Mouse (Mus musculus): ENCODE data around the gene Bloc1s4. TPM values are rescaled to one million over a fixed set of nuclear protein-coding genes. Genes with fewer than 3 reads are reported as not detected.
A peak's percentile ranks its signal among the peaks of the same experiment; 100 is the strongest.
"Not testable (repeated sequence)": the region's sequence is repeated elsewhere in the genome, so short reads cannot be mapped to it uniquely, and the experiment has no call there.

The Bloc1s4 gene
- 10 to 100 TPM in 8 of 26 experiments, 1 to 10 TPM in 18; 1.0 to 15.7 (median 7.3) TPM for total RNA-seq (2018; cell fraction: chromatin; rRNA removed)
- total RNA-seq (2018; cell fraction: cytosol; rRNA removed), result 10 to 100 TPM; 15.1 to 21.6 (median 18.8) TPM
- 10 to 100 TPM in 20 of 26 experiments, 1 to 10 TPM in 6; 4.6 to 20.4 (median 12.9) TPM for total RNA-seq (2018; cell fraction: nucleus; rRNA removed)
- 6.8 to 19.4 TPM (median 17.0 TPM) in 3 replicates for polyA plus RNA-seq (2018)

GRCm38 (mm10) chr5:36748536-36749061 lies at the start of gene Bloc1s4:
Gene Bloc1s4 (minus strand): TSS chr5:36748650.
- 5% methylated on average over 31 of the region's 31 CpGs for WGBS (ENCODE audit: missing documents)
- H3K27ac ChIP-seq, result no peak within 1 kb of the TSS
- peaks cover 27% of the 10 kb centered on the region for H3K79me2 ChIP-seq (ENCODE audit: inconsistent target)
- H3K4me3 ChIP-seq (ENCODE audit: inconsistent target), result peak within 1 kb of the TSS; percentile 46
- no peaks in the 10 kb centered on the region for H3K36me3 ChIP-seq (ENCODE audit: inconsistent target)

DNA sequence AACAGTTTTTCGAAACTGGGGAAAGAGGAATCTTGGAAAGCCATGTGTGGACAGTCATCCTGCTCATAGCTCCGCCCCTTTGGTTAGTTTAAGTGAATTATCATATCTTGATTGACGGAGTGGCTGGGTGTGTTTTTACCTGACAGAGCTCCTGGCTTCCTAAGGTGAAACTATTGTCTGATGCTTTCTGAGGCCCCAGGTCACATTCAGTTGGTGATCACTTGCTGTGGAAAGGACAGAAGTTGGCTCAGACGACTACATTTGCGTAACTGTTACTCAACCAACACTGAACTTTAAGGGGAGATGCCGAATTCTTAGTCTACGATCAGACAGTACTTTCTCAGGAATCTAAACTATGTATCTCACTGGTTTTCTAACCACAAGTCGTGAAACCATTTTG lies 48.8 kb upstream of the Bloc1s4 start:
- H3K4me3 ChIP-seq (ENCODE audit: inconsistent target), result no peak overlapping the region; the same call in 1 of the 2 replicates
- H3K36me3 ChIP-seq (ENCODE audit: inconsistent target), result no peaks in the 10 kb centered on the region
- WGBS (ENCODE audit: missing documents), result 64% methylated on average over 8 of the region's 8 CpGs
- peaks cover 16% of the 10 kb centered on the region for H3K79me2 ChIP-seq (ENCODE audit: inconsistent target)
- no peak overlapping the region for H3K27ac ChIP-seq

- WGBS (ENCODE audit: missing documents), result 0% methylated on average over 90 of the region's 90 CpGs
- H3K4me3 ChIP-seq (ENCODE audit: inconsistent target), result peak within 1 kb of the TSS; percentile 65
- H3K36me3 ChIP-seq (ENCODE audit: inconsistent target), result not testable (repeated sequence)
- peak within 1 kb of the TSS; percentile 62 for H3K27ac ChIP-seq
- peaks cover 16% of the 10 kb centered on the region for H3K79me2 ChIP-seq (ENCODE audit: inconsistent target)
These were observed 48.0 kb upstream of the Bloc1s4 start, which contains the start of gene Mrfap1 for GRCm38 (mm10) chr5:36796296-36797014. Gene Mrfap1 (minus strand): TSS chr5:36796772.

DNA sequence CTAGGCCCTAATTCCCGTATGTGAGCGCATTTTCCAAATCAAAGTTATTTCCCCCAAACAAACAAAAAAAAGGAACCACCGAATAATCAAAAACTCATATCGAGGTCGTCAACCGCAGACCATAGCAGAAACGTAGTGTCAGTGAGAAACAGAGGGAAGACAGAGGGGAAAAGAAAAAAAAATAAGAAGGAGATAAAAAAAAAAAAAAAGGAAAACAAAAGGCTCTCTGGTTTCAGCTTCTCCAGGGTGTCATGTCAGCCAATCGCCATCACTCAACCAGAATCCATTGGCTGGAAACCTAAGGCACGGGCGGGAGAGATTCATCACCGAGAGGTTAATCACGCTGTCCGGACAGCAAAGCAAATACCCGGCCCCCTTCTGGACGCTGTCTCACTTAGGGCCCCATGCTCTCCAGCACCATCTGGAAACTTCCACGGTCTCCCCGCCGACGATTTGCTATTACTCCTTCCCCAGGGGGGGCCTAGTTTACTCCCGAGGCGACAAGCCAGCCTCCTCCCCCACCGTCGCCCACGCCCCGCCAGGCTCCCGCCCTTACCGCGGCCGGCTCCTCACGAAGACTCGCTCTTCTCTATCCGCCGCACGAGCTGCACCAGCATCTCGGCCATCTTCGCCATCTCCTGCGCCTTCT lies 47.3 kb upstream of the Bloc1s4 start:
- WGBS (ENCODE audit: missing documents), result 0% methylated on average over 23 of the region's 37 CpGs
- Histone ChIP-seq H3K4me3 (ENCODE audit: inconsistent target) (peak overlapping the region; percentile 65), H3K79me2 (ENCODE audit: inconsistent target) (peaks cover 16% of the 10 kb centered on the region), H3K27ac (peak overlapping the region; percentile 62)
- not testable (repeated sequence) for H3K36me3 ChIP-seq (ENCODE audit: inconsistent target)

GRCm38 (mm10) chr5:36791861-36792260 lies 43.4 kb upstream of the Bloc1s4 start:
- Histone ChIP-seq H3K4me3 (ENCODE audit: inconsistent target) (no peak overlapping the region), H3K36me3 (ENCODE audit: inconsistent target) (no peaks in the 10 kb centered on the region), H3K79me2 (ENCODE audit: inconsistent target) (peaks cover 16% of the 10 kb centered on the region), H3K27ac (peak overlapping the region; percentile 40)
- WGBS (ENCODE audit: missing documents), result 27% methylated on average over 9 of the region's 9 CpGs

GRCm38 (mm10) chr5:36786052-36786451 lies 37.6 kb upstream of the Bloc1s4 start:
- Histone ChIP-seq H3K4me3 (ENCODE audit: inconsistent target) (no peak overlapping the region), H3K36me3 (ENCODE audit: inconsistent target) (no peaks in the 10 kb centered on the region), H3K79me2 (ENCODE audit: inconsistent target) (no peaks in the 10 kb centered on the region), H3K27ac (no peak overlapping the region)
- 98% methylated on average over 5 of the region's 5 CpGs for WGBS (ENCODE audit: missing documents)

DNA sequence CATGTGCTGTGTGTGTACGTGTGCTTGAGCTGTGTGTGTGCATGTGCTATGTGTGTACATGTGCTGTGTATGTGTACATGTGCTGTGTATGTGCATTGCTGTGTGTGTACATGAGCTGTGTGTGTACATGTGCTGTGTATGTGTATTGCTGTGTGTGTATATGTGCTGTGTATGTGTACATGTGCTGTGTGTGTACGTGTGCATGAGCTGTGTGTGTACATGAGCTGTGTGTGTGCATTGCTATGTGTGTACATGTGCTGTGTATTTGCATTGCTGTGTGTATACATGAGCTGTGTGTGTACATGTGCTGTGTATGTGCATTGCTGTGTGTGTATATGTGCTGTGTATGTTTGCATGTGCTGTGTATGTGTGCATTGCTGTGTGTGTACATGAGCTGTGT lies 31.1 kb upstream of the Bloc1s4 start:
- Histone ChIP-seq H3K79me2 (ENCODE audit: inconsistent target) (no peaks in the 10 kb centered on the region), H3K36me3 (ENCODE audit: inconsistent target) (no peaks in the 10 kb centered on the region), H3K4me3 (ENCODE audit: inconsistent target) (no peak overlapping the region), H3K27ac (no peak overlapping the region)
- WGBS (ENCODE audit: missing documents), result 97% methylated on average over 2 of the region's 2 CpGs

DNA sequence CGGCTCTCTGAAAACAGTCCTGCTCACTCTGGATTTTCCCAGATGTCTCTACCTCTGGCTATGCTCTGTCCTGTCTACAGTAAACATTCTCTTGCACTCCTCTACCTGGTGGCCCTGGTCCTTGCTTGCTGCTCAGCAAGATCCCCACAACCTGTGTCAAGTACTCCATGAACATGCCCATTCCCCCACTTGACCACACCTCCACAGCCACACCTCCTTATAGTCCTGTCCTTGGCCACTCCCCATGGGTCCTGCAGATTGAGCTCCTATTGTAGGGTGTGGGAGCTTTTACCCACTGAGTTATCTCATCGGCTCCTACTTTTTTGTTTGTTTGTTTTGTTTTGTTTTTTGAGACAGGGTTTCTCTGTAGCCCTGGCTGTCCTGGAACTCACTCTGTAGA lies 30.5 kb upstream of the Bloc1s4 start:
- H3K4me3 ChIP-seq (ENCODE audit: inconsistent target), result no peak overlapping the region
- H3K79me2 ChIP-seq (ENCODE audit: inconsistent target), result no peaks in the 10 kb centered on the region
- 100% methylated on average over 1 of the region's 2 CpGs for WGBS (ENCODE audit: missing documents)
- no peak overlapping the region for H3K27ac ChIP-seq
- no peaks in the 10 kb centered on the region for H3K36me3 ChIP-seq (ENCODE audit: inconsistent target)

DNA sequence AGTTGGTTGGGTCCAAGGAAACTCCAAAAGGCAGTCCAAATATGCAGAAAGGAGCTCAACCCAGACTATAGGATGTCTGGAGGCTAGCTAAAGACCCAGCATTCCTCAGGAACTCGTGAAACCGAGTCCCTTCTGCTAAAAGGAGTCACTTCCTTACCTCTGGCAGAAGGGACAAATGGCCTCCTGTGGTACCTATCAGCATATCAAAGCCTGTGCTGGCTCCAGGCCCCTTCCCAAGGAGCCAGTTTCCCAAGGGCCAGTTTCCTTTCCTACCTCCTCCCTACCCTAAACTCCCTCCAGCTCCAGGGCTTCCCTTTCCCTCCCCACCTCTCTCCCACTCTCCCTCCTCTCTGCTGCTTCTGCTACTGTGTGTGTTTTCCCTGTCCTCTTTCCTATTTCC lies 28.7 kb upstream of the Bloc1s4 start:
- WGBS (ENCODE audit: missing documents), result 21% methylated on average over 2 of the region's 2 CpGs
- H3K79me2 ChIP-seq (ENCODE audit: inconsistent target), result no peaks in the 10 kb centered on the region
- H3K36me3 ChIP-seq (ENCODE audit: inconsistent target), result no peaks in the 10 kb centered on the region
- H3K4me3 ChIP-seq (ENCODE audit: inconsistent target), result no peak overlapping the region
- H3K27ac ChIP-seq, result no peak overlapping the region

DNA sequence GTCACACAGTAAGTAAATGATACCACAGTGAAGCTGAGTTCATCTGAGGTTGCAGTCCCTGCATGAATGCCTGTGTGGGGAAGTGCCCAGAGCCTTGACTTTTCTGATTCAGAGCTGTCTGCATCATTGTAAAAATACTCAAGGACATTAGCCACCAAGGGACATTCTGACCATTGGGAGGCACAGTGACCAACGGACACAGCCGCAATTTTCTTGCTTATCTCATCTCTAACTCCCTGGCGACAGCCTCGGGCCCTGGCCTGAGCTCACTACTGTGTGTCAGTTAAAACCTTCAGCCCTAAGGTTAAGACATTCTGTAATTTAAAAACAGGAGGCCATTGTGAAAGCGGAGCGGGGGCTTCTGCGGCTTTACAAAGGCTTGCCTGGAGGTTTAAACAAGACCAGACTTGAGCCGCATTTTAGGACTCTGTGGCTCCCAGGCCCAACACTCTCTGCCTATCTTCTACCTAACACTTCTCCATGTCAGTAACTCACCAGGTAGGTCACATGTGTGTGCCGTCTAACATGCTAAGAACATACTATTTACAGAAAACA lies 27.6 kb upstream of the Bloc1s4 start:
- Histone ChIP-seq H3K27ac (no peak overlapping the region), H3K79me2 (ENCODE audit: inconsistent target) (no peaks in the 10 kb centered on the region), H3K4me3 (ENCODE audit: inconsistent target) (no peak overlapping the region), H3K36me3 (ENCODE audit: inconsistent target) (no peaks in the 10 kb centered on the region)
- WGBS (ENCODE audit: missing documents), result 90% methylated on average over 9 of the region's 9 CpGs

- H3K36me3 ChIP-seq (ENCODE audit: inconsistent target), result no peaks in the 10 kb centered on the region
- no peak overlapping the region for H3K27ac ChIP-seq
- WGBS (ENCODE audit: missing documents), result 97% methylated on average over 2 of the region's 2 CpGs
- no peaks in the 10 kb centered on the region for H3K79me2 ChIP-seq (ENCODE audit: inconsistent target)
- no peak overlapping the region for H3K4me3 ChIP-seq (ENCODE audit: inconsistent target)
These were observed 26.9 kb upstream of the Bloc1s4 start for GRCm38 (mm10) chr5:36775317-36775716.

DNA sequence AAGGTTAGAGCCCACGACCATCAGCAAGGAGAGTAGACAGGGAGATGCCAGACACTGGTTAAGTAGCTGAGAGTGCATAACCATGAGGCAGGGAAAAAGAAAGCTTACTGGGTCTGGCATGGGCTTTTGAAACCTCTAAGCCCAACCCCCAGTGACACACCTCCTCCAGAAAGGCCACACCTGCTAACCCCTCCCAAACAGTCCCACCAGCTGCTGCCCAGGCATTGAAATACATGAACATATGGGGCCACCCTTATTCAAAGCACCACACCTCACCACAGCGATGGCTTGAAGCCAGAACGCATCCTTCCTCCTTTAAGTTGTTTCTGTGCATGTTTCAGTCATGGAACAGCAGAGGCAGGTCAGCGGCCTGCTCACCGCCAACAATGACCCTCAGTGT lies 24.1 kb upstream of the Bloc1s4 start:
- Histone ChIP-seq H3K4me3 (ENCODE audit: inconsistent target) (no peak overlapping the region), H3K79me2 (ENCODE audit: inconsistent target) (no peaks in the 10 kb centered on the region), H3K27ac (no peak overlapping the region), H3K36me3 (ENCODE audit: inconsistent target) (no peaks in the 10 kb centered on the region)
- WGBS (ENCODE audit: missing documents), result 89% methylated on average over 5 of the region's 5 CpGs

DNA sequence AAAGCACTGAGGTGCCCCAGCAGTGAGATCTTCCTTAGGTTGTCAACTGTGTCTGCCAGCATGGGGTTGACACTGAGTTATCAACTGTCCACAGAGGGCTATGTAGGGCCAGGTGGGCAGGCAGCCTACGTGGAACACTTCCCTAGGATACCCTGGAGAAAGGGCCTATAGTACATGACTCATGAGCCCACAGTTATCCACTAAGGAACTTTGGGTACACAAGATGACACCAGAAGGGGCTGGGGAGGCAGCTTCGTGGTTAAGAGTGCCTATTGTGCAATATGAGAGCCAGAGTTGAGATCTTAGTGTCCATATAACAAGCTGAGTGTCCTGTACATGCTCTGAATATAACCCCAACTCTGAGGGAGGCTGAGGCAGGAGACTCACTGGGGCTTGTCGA lies 21.2 kb upstream of the Bloc1s4 start:
- Histone ChIP-seq H3K4me3 (ENCODE audit: inconsistent target) (no peak overlapping the region), H3K79me2 (ENCODE audit: inconsistent target) (no peaks in the 10 kb centered on the region), H3K27ac (no peak overlapping the region), H3K36me3 (ENCODE audit: inconsistent target) (no peaks in the 10 kb centered on the region)
- 33% methylated on average over 3 of the region's 3 CpGs for WGBS (ENCODE audit: missing documents)

DNA sequence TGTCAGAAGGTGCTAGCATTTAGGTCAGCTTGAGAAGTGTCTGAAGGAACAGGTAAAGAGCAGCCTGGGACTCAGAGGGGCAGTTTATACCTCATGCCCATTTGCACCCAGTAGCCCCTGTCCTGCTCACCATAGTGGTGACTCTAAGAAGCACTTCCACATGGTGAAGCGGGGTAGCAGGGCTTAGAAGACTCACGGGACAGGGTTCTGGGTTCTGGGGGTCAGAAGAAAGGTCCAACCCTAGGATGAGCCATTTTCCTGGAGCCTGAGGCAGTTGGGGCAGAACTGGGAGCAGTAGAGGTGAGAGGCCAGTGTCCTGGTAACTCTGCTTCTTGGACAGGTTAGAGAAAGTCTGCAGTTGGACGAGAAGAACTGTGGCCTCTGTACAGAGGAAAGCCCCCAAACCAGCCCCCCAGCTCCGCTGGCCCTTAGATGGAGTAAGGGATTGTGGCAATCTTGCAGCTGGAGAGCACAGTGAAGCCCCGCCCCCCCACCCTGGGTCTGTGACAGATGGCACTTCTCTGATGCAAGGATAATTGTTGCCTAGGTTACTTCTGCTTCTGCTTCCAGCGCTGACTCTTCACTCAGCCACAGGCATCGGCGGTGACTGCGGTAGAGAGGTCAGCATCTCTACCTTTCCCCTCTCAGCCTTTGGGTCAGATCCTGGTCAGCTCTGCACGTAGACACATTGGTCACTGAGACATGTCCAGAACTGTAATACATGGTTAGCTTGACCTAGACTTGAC lies 18.7 kb upstream of the Bloc1s4 start:
- no peak overlapping the region for H3K4me3 ChIP-seq (ENCODE audit: inconsistent target)
- no peaks in the 10 kb centered on the region for H3K36me3 ChIP-seq (ENCODE audit: inconsistent target)
- WGBS (ENCODE audit: missing documents), result 21% methylated on average over 10 of the region's 10 CpGs
- no peak overlapping the region for H3K27ac ChIP-seq
- no peaks in the 10 kb centered on the region for H3K79me2 ChIP-seq (ENCODE audit: inconsistent target)
